Mouse (Mus musculus): ENCODE measurements around the gene Cblc.

Cblc gene

DNA sequence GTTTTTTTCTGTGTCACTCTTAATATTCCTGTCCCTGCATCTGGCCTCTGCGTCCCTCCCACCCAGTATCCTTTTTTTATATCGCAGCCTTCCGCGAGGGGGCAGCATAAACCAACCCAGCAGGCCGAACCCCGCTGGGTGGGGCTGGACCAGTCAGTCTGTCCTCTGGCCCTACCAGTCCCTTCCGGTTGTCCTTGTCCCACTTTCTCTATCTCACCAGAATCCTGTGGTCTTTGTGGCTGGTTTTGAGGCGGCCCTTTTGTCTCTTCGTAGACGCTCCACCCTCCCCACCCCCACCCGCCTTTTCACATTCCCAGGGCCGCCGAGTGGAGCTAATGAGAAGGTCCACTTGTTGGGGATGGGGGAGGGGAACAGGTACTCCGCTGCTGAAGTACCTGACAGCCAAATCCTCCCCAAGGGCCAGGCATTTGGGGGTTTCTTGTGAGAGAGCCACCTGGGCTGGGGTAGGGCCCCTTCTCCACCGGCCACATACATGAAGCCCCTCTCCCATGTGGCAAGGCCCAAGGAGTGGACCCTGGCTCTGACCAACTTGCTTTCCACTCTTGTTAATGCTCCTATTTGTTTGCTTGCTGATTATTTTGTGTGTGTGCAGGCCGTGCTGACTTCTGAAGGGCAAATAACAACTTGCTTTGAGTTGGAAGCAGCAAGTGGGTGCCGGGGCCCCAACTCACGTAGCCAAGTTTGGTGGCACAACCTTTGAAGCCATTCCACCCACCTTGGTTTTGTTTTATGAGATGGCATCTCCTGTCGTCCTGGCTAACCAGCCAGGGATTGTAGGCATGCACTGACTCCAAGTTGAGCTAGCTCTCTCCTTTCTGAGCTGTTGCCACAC is 46.2 kb downstream of the Cblc start, which contains the start of gene Nectin2:
Gene Nectin2, minus strand, starts transcription at position 267 of the 853 bp plus-strand sequence.
- peak; percentile 94 for DNase-seq

GRCm38 (mm10) chr7:19749389-19750216 is 47.0 kb downstream of the Cblc start:
- peak; percentile 98 to 99 for DNase-seq

GRCm38 (mm10) chr7:19748219-19749195 is 48.1 kb downstream of the Cblc start:
- DNase-seq = peak in 1 of 2 experiments; percentile 59

DNA sequence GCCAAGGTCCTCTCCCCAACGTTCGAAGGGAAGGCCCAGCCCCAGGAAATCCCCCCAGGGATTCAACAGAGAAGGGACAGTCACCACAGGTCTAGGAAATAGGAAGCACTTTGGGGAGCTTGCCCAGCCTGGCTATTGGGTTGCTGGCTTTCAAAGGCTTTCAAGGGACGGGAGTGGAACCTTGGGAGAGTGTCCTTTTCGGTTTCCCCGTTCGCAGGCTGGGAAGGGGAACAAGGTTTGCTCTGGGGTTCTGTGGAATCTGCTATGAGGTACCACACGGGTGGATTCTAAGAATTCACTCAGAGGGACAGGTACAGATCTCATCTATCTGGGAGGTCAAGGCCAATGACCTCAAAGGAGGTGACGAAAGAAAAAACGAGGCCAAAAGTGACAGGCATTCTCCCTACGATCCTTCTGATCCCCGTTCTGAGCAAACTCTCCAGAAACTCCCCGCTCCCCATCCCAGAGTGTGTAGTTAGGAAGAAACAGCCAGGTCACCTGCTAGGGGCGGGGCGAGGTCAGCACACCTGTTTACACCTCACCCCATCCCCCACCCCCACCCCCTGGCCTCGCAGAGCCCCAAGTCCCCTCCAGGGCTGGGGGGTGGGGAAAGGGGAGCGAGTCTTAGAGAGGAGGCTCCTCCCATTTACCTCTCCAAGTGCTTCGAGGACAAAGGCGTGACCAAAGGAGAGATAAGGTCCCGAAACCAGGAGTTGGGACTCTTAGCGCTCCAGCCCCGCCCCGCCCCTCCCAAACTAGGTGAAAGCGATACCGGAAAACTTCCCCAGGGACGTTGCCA is 49.0 kb downstream of the Cblc start:
- peak; percentile 67 to 83 for DNase-seq

DNA sequence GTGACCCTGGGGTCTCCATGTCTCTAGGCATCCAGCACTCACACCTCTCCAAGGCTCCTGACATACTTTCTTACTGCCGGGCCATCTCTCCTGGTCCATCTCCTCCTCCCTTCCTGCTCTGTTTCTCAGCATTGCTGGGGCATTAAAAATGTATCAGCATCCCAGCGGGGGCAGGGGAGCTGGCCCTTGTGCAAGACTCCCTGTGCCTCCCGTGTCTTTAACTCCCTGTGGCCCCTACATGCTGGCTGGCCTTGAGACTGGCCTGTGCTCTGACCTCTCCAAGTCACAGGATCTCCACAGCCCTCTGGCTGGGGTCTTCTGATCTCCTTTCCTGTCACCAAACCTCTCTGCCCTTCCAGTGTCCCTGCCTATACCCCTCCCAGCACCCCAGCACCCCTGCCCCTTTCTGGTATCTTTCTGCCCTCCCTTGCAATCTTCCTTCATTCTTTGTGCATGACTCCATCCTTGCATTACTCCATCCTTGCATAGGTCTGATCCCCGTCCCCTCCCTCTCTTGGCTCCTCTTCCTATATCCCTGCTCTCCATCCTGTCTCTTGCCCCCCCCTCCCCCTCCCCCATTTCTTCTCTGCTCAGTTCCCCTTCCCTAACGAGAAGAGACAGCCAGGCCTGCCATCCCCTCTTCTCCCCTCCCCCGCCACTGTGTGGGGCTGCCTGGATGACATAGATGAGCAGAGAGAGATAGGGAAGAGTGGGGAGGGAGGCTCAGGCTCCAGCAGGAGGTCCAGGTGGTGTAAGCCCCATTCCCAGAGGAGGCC is 50.0 kb downstream of the Cblc start:
- no peak for DNase-seq

GRCm38 (mm10) chr7:19745971-19746370 is 50.6 kb downstream of the Cblc start:
- DNase-seq = no peak

- peak; percentile 40 to 64 for DNase-seq
Measured at GRCm38 (mm10) chr7:19744590-19745385, 51.8 kb downstream of the Cblc start.

- DNase-seq = no peak
Measured at GRCm38 (mm10) chr7:19743791-19744190, 52.8 kb downstream of the Cblc start.

- DNase-seq = no peak
Measured at GRCm38 (mm10) chr7:19742468-19742867, 54.1 kb downstream of the Cblc start.

GRCm38 (mm10) chr7:19741329-19742031 is 55.1 kb downstream of the Cblc start:
- peak; percentile 45 to 76 for DNase-seq

- peak in 1 of 2 experiments; percentile 46 for DNase-seq
Measured at GRCm38 (mm10) chr7:19740269-19740668, 56.3 kb downstream of the Cblc start.

DNA sequence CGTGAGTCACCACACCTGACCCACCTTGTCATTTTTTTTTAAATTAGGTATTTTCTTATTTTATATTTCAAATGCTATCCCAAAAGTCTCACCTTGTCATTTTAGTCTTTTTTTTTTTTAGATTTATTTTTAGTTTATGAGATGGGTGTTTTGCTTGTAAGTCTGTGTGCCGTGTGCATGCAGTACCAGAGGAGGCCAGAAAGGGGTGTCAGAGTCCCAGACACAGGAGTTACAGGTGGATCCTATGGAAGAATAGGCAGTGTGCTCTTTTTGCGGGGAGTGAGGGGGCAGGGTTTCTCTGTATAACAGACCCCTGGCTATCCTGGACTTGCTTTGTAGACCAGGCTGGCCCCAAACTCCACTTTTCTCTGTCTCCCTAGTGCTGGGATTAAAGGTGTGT is 57.8 kb downstream of the Cblc start:
- no peak for DNase-seq

DNA sequence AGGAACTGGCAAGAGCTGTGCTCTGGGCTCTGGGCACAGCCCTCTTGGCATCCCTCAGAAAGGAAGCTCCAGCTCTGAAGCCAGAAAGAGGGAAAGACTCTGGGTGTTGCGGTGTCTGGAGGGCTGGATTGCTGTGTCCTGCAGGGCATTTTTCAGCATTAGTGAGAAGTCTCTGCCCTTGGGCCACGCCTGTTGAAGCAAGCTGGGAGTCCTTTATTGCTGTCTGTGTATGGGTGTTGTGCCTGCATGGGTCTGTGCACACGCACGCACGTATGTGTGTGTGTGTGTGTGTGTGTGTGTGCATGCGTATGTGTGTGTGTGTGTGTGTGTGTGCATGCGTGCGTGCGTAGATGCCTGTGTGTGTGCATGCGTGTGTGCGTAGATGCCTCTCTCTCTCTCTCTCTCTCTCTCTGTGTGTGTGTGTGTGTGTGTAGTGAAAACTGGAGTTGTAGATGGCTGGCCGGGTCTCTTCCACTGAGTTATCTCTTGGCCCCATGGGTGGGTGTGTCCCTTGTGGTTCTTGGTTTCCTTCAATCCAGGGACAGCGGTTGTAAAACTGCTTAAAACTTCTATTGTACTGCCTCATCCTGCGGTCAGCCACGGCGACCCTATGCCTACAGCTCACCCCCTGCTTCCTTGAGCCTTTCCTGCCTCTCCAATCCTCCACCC is 60.1 kb downstream of the Cblc start:
- DNase-seq = no peak

- no peak for DNase-seq
Measured at GRCm38 (mm10) chr7:19734178-19734666, 62.4 kb downstream of the Cblc start.

Measured in lung, postnatal 4 days (tissue).